Mouse (Mus musculus) ES-Bruce4 (cell line): ENCODE measurements around the gene Cenpx. TPM values are rescaled to one million over a fixed set of nuclear protein-coding genes. Genes with fewer than 3 reads are reported as not detected.
"Not testable (repeated sequence)": the region's sequence is repeated elsewhere in the genome, so short reads cannot be mapped to it uniquely, and the experiment has no call there.

Experiments used
- H3K27ac ChIP-seq: 2 replicates; pipeline ENCODE4 v1.5.1; 2012; ENCODE audit warnings: low read length, inconsistent platforms; ENCODE audit not compliant: insufficient read depth
- H3K27me3 ChIP-seq: 2 replicates; pipeline ENCODE4 v1.6.1; 2012; ENCODE audit warnings: mild to moderate bottlenecking, low read length, inconsistent platforms; ENCODE audit not compliant: control insufficient read depth, poor library complexity, insufficient read depth, severe bottlenecking
- H3K36me3 ChIP-seq: 2 replicates; pipeline ENCODE4 v1.6.1; 2012; ENCODE audit warnings: inconsistent platforms, mild to moderate bottlenecking, low read length, moderate library complexity; ENCODE audit not compliant: control insufficient read depth, poor library complexity, insufficient read depth, severe bottlenecking
- H3K4me1 ChIP-seq: one replicate; pipeline ENCODE4 v1.8.1; 2011; ENCODE audit warnings: low read length; ENCODE audit not compliant: control insufficient read depth, insufficient read depth
- H3K4me3 ChIP-seq: 2 replicates; pipeline ENCODE4 v1.5.1; 2011; ENCODE audit warnings: low read depth, mild to moderate bottlenecking, low read length
- H3K9ac ChIP-seq: 2 replicates; pipeline ENCODE4 v1.6.1; 2012; ENCODE audit warnings: low read depth, mild to moderate bottlenecking, inconsistent platforms; ENCODE audit not compliant: poor library complexity, severe bottlenecking
- H3K9me3 ChIP-seq: replicated peaks from 2 replicates; pipeline ENCODE4 v1.6.1; 2012; ENCODE audit warnings: mild to moderate bottlenecking, low read length, inconsistent platforms; ENCODE audit not compliant: control insufficient read depth, poor library complexity, insufficient read depth, severe bottlenecking
- CTCF ChIP-seq: IDR thresholded peaks from one replicate; pipeline ENCODE4 v1.8.1; 2011; ENCODE audit warnings: low read depth, low read length
- EP300 ChIP-seq: IDR thresholded peaks from 2 replicates; pipeline ENCODE4 v1.6.1; 2011; ENCODE audit warnings: low read depth, low read length; ENCODE audit not compliant: insufficient read depth
- POLR2A ChIP-seq: IDR thresholded peaks from one replicate; pipeline ENCODE4 v1.8.1; 2011; ENCODE audit warnings: low read length; ENCODE audit not compliant: insufficient read depth
- polyA plus RNA-seq: library from polyadenylated mRNA; stranded (reverse); fragments of >200 nt; gene quantifications from 2 replicates; pipeline ENCODE4 v1.2.4, GENCODE M21; 2011; ENCODE audit warnings: low read depth; ENCODE audit not compliant: missing spikeins, insufficient read depth, insufficient read length

Cenpx gene
- polyA plus RNA-seq: 38.0 and 45.3 TPM in 2 replicates

DNA sequence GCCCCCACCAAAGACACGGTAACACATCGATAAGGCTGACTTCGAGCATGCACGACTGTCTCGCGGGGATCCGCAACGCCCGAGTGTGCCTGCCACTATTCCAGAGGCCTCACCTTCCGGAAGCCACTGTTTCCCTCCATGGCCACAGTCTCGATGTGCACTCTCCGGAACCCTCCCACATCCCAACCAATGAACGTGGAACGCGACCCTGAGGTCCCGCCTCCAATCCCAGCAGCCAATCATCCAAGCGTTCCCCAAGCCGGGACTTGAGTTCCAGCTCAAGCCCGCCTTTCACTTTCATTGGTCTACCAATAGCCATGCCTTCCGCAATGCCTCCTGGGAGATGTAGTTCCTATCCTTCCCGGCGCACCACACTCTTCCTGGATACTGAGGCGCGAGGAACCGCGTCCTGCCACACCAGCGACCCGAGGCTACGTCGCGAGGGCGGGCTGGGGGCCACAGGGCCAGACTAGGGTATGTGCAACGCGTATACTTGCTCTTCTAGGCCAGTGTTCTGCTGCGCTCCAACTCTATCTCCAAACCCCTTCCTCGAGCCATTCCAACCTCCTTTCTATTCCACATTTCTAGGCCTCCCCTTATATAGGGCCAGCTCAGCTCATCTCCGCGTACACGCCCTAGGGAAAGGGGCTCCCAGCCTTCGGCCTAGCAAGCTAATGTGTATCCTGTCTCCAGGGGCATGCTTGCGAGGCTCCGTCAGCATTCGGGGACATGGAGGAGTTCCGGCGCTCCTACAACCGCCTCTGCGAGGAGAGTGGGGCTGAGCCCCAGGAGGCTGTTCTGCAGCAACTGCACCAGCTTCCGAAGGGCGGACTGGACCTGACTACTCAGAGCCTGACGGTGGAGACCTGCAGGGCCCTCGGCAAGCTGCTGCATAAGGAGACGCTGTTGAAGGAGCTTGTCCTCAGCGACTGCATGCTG lies at the start of gene Cenpx, which contains the start of gene Lrrc45:
TSS of gene Cenpx (minus strand) at position 159 of the 939 bp plus-strand sequence.
TSS of gene Lrrc45 (plus strand) at position 346 of the 939 bp plus-strand sequence.
- Histone ChIP-seq H3K4me1 (no peaks in the 10 kb centered on the region), H3K9me3 (no peaks in the 10 kb centered on the region), H3K27ac (no peak within 1 kb of the TSS), H3K9ac (peak within 1 kb of the TSS; percentile 62), H3K36me3 (peaks cover 3% of the 10 kb centered on the region; the same call in 1 of the 2 replicates), H3K4me3 (peak within 1 kb of the TSS; percentile 87), H3K27me3 (no peaks in the 10 kb centered on the region)
- no peak for TF ChIP-seq EP300

DNA sequence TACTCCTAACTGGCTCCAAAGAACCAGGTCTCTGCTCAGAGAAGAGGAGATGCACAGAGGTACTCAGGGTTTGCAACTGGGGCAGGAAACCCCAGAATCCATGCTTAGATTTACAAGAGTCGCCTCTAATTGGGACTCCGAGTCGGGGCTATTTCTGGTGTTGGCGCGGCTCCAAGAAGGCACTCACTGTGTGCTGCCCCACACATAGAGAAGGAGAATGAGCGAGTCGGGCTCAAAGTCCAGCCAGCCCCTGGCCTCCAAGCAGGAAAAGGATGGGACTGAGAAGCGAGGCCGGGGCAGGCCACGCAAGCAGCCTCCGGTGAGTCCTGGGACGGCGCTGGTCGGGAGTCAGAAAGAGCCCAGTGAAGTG lies 49.1 kb upstream of the Cenpx start, which contains the start of gene Hmga1b:
TSS of gene Hmga1b (plus strand) at position 123 of the 370 bp plus-strand sequence.
- H3K27ac ChIP-seq, H3K4me1 ChIP-seq, H3K36me3 ChIP-seq, H3K27me3 ChIP-seq, H3K9ac ChIP-seq: not testable (repeated sequence)
- Histone ChIP-seq H3K4me3 (peak within 1 kb of the TSS; percentile 39), H3K9me3 (peaks cover 12% of the 10 kb centered on the region)

DNA sequence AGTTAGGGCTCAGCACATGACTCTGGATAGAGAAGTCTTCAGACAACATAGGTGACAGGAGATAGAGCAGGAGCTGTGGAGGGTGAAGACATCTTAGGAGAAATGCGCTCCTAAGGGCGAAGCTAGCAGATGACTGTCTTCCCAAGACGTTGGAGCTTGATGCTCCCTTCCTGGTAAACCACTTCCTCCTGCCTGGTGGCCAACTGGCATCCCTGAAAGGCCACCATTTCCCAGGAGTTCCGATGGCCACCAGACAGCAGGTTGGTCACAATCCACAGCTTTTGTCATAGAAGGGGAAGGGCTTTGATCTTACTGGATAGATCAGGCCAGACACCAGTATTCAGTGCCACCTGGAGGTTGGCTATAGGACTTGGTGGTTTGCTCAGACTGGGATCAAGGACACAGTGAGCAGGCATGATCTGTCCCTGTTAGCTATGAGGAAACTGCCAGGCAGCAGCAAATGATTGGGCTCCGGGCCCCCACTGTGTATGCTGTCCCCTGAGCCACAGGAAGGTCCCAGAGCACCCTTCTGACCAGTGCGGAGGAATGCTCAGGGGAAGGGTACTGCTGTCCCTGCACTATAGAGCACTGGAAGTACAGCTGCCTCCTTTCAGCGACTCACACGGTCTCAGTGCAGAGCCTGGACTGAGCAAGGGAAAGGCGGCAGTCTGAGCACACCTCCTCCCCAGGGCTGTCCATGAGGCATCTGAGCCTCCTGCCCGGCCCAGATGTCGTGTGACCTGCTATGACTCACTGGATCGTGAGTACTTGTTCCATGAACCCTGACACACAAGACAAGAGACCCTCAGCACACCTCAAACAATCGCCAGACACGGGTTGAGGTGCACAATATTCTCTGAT lies 48.5 kb upstream of the Cenpx start:
- no peaks in the 10 kb centered on the region for H3K36me3 ChIP-seq
- no peak overlapping the region for H3K9ac ChIP-seq
- peaks cover 2% of the 10 kb centered on the region for H3K4me1 ChIP-seq
- no peak overlapping the region for H3K4me3 ChIP-seq
- peaks cover 14% of the 10 kb centered on the region for H3K9me3 ChIP-seq
- no peak overlapping the region for H3K27ac ChIP-seq
- TF ChIP-seq CTCF: no peak
- no peak for TF ChIP-seq POLR2A
- no peak for TF ChIP-seq EP300
- H3K27me3 ChIP-seq: no peaks in the 10 kb centered on the region

GRCm38 (mm10) chr11:120760236-120760635 lies 46.7 kb upstream of the Cenpx start:
- Histone ChIP-seq H3K27ac (no peak overlapping the region), H3K9me3 (peaks cover 19% of the 10 kb centered on the region), H3K27me3 (no peaks in the 10 kb centered on the region), H3K9ac (no peak overlapping the region), H3K4me3 (no peak overlapping the region), H3K4me1 (peaks cover 2% of the 10 kb centered on the region), H3K36me3 (no peaks in the 10 kb centered on the region)
- TF ChIP-seq POLR2A: no peak
- TF ChIP-seq CTCF: no peak
- no peak for TF ChIP-seq EP300

GRCm38 (mm10) chr11:120751606-120752005 lies 38.1 kb upstream of the Cenpx start:
- Histone ChIP-seq H3K36me3 (no peaks in the 10 kb centered on the region), H3K9me3 (peaks cover under 1% of the 10 kb centered on the region; the same call in 1 of the 2 replicates), H3K9ac (no peak overlapping the region), H3K4me3 (no peak overlapping the region), H3K27ac (no peak overlapping the region), H3K27me3 (no peaks in the 10 kb centered on the region), H3K4me1 (no peaks in the 10 kb centered on the region)
- TF ChIP-seq POLR2A (no peak), CTCF (no peak), EP300 (no peak)

- Histone ChIP-seq H3K27me3 (no peaks in the 10 kb centered on the region), H3K9me3 (no peaks in the 10 kb centered on the region), H3K4me1 (no peaks in the 10 kb centered on the region), H3K9ac (no peak overlapping the region), H3K4me3 (no peak overlapping the region), H3K36me3 (no peaks in the 10 kb centered on the region), H3K27ac (no peak overlapping the region)
- peak; percentile 87 for TF ChIP-seq CTCF
- TF ChIP-seq POLR2A: no peak
- no peak for TF ChIP-seq EP300
Measured at GRCm38 (mm10) chr11:120749430-120749829, 35.9 kb upstream of the Cenpx start.
